Mouse (Mus musculus) adrenal gland, postnatal 25 days (tissue): ENCODE measurements around the gene Wdr44. TPM values are rescaled to one million over a fixed set of nuclear protein-coding genes. Genes with fewer than 3 reads are reported as not detected.

Experiments
- DNase-seq: peaks from one replicate; pipeline ENCODE4 v3.0.0; 2021; ENCODE audit warnings: mixed read lengths
- total RNA-seq: library from RNA; stranded (reverse); gene quantifications from 2 replicates; pipeline ENCODE4 v1.2.3, GENCODE M21; 2021

Gene Wdr44
- total RNA-seq, 1 experiment from 2014 or later: 18.1 TPM

DNA sequence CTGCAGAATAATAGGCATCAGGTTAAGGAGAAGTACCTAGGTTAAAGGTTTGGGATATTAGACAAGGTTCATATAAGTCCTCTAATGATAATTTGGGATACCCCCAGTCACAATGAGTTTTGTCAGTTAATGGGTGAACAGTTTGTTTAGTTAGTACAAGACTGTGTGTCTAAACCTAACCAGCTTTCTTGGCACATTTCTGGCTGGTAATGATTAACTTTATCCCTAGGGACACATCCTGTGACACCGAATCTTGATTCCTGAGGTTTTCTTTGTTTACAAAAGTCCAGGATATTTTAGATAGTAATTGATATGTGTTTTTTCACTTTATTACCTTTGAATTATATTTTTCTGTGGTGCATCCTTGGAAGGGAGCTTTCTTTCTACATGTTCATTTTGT lies 148.1 kb downstream of the Wdr44 start:
- DNase-seq: no peak

Other genes starting within 250 kb of the Wdr44 start
- gene Gm4907, start 189.5 kb downstream of the Wdr44 start, total RNA-seq: not detected in 2 replicates